Comparison of ENCODE assay signal across 8 mouse cellular contexts in the genomic region with DNA sequence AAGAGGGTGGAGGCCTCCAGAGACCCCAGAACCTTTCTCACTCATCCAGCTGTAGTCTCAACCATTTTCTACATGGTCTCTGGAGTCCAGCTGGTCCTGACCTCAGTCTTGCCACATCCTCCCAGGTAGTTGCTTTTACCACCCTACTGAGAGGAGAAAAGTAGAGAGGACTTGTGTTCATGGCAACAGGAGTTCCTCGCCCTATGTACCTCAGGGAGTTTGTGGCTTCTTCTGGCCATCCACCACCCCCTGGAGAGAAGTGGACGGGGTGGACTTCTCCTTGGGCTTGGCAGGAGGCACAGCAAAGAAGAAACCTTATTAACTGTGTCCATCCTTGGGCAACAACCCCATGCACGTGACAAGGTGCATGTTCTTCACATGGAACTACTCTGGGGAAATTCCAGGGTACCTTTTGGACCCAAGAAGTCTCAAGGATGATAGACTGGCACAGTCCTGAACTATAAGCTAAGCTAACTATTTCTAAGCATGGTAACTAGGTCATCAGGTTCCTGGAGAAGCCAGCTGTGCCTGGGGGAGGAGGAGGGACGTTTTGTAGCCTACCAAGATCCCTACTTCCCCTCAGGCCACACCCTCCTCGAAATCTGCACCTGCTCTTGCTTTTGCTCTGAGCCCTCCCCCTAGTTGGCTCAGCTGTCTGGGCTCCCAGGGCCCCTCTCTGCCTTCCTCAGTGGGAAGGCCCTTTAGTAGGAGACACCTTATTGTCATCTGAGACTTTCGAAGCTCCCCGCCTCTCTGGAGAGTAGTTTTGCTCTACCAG. TPM values are rescaled to one million over a fixed set of nuclear protein-coding genes. Genes with fewer than 3 reads are reported as not detected.
DNase-seq lines count a peak whose midpoint lies in the region; TF ChIP-seq lines count a peak whose summit lies in the region.

No protein-coding gene starts in this region.

- no peak for TF ChIP-seq POLR2A in cortical plate, adult 2 months (IDR thresholded peaks at IDR 0.05; ENCODE audit: extremely low read depth, insufficient read depth, low read length)

- DNase-seq in lung, adult 18-20 months: peak; percentile 50 to 64
- no peak for DNase-seq in lung, postnatal 4 days
- DNase-seq in kidney, postnatal 10 days: peak; percentile 56
- DNase-seq in thymus, adult 18-20 months: peak; percentile 85 to 93
- DNase-seq in MN1 (ENCODE audit: low spot score): no peak
- no peak for DNase-seq in cerebellum, postnatal 14 days
- DNase-seq in frontal cortex, postnatal 36 days (ENCODE audit: low spot score in 2 of 2): no peak

- no peak overlapping the region for H3K4me3 ChIP-seq in cortical plate, adult 2 months (ENCODE audit: insufficient read depth, low read length)

- no peak for TF ChIP-seq CTCF in cortical plate, adult 2 months (IDR thresholded peaks at IDR 0.05; ENCODE audit: extremely low read depth, insufficient read depth, low read length)

- peak overlapping the region; percentile 32 for H3K27ac ChIP-seq in cortical plate, adult 2 months (ENCODE audit: insufficient read depth, low read length)

- peaks cover 29% of the 10 kb centered on the region for H3K4me1 ChIP-seq in cortical plate, adult 2 months (ENCODE audit: control insufficient read depth, insufficient read depth, low read length)

RNA-seq across cellular contexts. Expression of gene Bcl2l1, which starts 15.5 kb away (rescaled TPM):
- polyA plus RNA-seq in cortical plate, adult 2 months (2012; rRNA removed): 99.2 and 105 TPM in 2 replicates

RNA-seq across cellular contexts. Expression of gene Tpx2, which starts 31.7 kb away (rescaled TPM):
- 1.5 and 1.8 TPM in 2 replicates for polyA plus RNA-seq in cortical plate, adult 2 months (2012; rRNA removed)

Comparison
In these comparisons a context has a peak if more than half of its experiments do, and no peak if none do; other contexts are left out.
1. DNase-seq: peak in lung, adult 18-20 months (2 of 2), kidney, postnatal 10 days (single experiment) and thymus, adult 18-20 months (2 of 2); none in lung, postnatal 4 days (0 of 2), MN1 (single experiment), cerebellum, postnatal 14 days (0 of 2) and frontal cortex, postnatal 36 days (0 of 2).